Mouse (Mus musculus): ENCODE results near the gene Ptpn6. TPM values are rescaled to one million over a fixed set of nuclear protein-coding genes. Genes with fewer than 3 reads are reported as not detected.

Ptpn6 gene
- polyA plus RNA-seq, 1 experiment = 31.7 TPM

DNA sequence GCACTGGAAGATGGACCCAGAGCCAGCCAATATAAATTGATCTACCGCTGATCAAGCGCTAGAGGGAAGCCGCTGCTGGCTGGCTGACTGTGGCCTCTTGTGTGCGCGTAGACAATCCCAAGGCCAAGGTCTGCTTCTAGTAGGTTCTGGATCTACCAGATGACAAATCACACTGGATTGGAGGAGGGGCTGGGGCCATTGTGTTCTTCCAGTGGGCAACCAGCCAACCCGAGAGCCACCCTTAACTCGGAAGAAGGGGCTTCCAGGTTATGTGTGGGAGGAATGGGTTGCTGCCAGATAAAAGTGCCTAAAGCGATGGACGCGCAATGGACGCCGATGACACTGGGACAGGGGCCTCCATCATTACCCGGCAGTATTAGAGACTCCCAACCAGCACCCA is 20.5 kb downstream of the Ptpn6 start:
- H3K27me3 ChIP-seq (replicated peaks; ENCODE audit: control insufficient read depth, insufficient read depth, low read length) = no peaks in the 10 kb centered on the region
- peaks cover 9% of the 10 kb centered on the region; the same call in 1 of the 2 replicates for H3K4me1 ChIP-seq (ENCODE audit: control insufficient read depth, insufficient read depth, low read length)
- no peak for TF ChIP-seq CTCF (conservative IDR thresholded peaks at IDR 0.05; ENCODE audit: insufficient read depth, insufficient read length, low read depth, low read length)
- peak overlapping the region; percentile 56 for H3K4me3 ChIP-seq (ENCODE audit: insufficient read depth, low read depth, low read length)
- H3K36me3 ChIP-seq (ENCODE audit: control insufficient read depth, insufficient read depth, low read length) = peaks cover 1% of the 10 kb centered on the region; the same call in 1 of the 2 replicates
- H3K27ac ChIP-seq (ENCODE audit: insufficient read depth, low read depth, low read length) = peak overlapping the region; percentile 58; the same call in 1 of the 2 replicates
- 74% methylated on average over 13 of the region's 13 CpGs for WGBS
- DNase-seq = no peak

DNA sequence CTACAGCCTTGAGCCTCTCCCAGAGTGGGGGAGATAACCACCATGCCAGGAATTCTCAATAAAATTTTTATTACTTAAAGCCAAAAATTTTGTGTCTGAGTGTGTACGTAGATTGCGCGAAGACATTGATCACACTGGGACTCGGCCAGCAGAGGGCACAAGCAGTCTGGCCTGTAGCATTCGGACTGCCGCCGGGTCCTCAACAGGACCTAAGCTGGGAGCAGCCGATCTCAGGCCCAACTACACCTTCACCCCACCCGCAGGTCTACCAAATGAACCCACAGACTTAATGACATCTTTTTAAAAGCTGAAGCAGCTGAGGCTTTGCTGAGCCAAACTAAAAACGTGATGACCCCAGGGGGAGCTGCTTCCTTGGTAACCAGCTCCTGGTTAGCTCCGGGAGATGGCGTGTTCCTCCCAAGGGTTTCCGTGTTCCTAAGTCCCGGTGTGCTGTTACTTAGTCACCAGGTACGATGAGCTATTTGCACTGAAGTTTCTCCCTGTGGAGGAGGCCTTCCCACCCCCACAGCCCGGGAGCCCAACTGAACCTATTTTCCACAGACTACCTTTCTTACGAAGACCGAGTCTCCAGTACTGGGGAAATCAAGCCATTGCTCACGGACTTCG is 21.5 kb downstream of the Ptpn6 start:
- peak; percentile 63 for DNase-seq
- Histone ChIP-seq H3K27ac (ENCODE audit: insufficient read depth, low read depth, low read length) (no peak overlapping the region), H3K4me1 (ENCODE audit: control insufficient read depth, insufficient read depth, low read length) (peaks cover 9% of the 10 kb centered on the region; the same call in 1 of the 2 replicates), H3K27me3 (replicated peaks; ENCODE audit: control insufficient read depth, insufficient read depth, low read length) (no peaks in the 10 kb centered on the region), H3K36me3 (ENCODE audit: control insufficient read depth, insufficient read depth, low read length) (peaks cover 1% of the 10 kb centered on the region; the same call in 1 of the 2 replicates), H3K4me3 (ENCODE audit: insufficient read depth, low read depth, low read length) (no peak overlapping the region)
- TF ChIP-seq CTCF (conservative IDR thresholded peaks at IDR 0.05; ENCODE audit: insufficient read depth, insufficient read length, low read depth, low read length) (peak; percentile 77), POLR2A (IDR thresholded peaks at IDR 0.05; ENCODE audit: low read depth, low read length) (no peak)
- 55% methylated on average over 20 of the region's 20 CpGs for WGBS

GRCm38 (mm10) chr6:124712918-124713317 is 25.6 kb downstream of the Ptpn6 start:
- no peak for TF ChIP-seq POLR2A (IDR thresholded peaks at IDR 0.05; ENCODE audit: low read depth, low read length)
- TF ChIP-seq CTCF (conservative IDR thresholded peaks at IDR 0.05; ENCODE audit: insufficient read depth, insufficient read length, low read depth, low read length) = no peak
- Histone ChIP-seq H3K4me1 (ENCODE audit: control insufficient read depth, insufficient read depth, low read length) (peaks cover 17% of the 10 kb centered on the region; the same call in 1 of the 2 replicates), H3K27me3 (replicated peaks; ENCODE audit: control insufficient read depth, insufficient read depth, low read length) (no peaks in the 10 kb centered on the region), H3K4me3 (ENCODE audit: insufficient read depth, low read depth, low read length) (peak overlapping the region; percentile 82), H3K27ac (ENCODE audit: insufficient read depth, low read depth, low read length) (peak overlapping the region; percentile 86), H3K36me3 (ENCODE audit: control insufficient read depth, insufficient read depth, low read length) (peaks cover 1% of the 10 kb centered on the region; the same call in 1 of the 2 replicates)
- DNase-seq = no peak
- 3% methylated on average over 11 of the region's 11 CpGs for WGBS

DNA sequence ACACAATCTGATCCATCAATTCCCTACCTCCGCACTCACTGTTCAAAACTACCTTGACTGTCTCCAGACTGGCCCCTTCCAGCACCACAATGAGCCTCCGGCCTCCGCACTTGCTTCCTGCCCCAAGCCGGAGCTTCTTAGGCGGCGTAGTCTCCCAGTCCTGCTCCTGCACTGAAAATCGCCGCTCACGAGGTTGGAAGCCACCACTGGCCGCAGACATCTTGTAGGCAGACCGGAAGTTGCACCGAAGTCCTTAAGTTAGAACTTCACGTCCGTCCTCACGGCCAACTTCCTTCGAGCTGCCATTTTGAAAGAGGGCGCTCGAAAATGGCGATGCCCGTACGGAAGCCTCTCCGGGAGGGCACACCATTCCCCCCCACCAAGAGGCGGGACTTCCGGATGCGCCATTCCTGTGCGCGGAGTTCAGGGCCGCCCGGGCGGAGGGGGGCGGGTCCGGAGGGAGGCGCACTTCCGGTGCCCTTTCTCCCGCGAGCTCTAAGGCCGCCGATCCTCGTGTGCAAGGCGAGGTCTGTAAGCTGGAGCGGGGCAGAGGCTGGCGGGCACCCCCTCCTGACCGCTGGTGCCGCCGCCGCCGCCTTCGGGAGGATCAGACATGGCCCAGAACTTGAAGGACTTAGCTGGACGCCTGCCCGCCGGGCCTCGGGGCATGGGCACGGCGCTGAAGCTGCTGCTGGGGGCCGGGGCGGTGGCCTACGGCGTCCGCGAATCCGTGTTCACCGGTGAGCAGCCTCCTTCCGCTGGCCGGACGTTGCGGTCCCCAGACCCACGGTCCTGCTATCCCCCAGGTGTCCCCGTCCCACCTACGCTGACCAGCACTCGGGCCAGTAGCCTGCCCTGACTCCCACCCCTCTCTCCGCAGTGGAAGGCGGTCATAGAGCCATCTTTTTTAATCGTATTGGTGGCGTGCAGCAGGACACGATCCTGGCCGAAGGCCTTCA is 26.4 kb downstream of the Ptpn6 start, which contains the start of the genes Emg1 and Phb2:
Emg1 (minus strand) TSS at position 355 of the 959 bp plus-strand sequence.
Phb2 (plus strand) TSS at position 513 of the 959 bp plus-strand sequence.
- TF ChIP-seq POLR2A (IDR thresholded peaks at IDR 0.05; ENCODE audit: low read depth, low read length) (peak; percentile 18), CTCF (conservative IDR thresholded peaks at IDR 0.05; ENCODE audit: insufficient read depth, insufficient read length, low read depth, low read length) (no peak)
- peak within 1 kb of the TSS; percentile 86 for H3K27ac ChIP-seq (ENCODE audit: insufficient read depth, low read depth, low read length)
- peak within 1 kb of the TSS; percentile 82 for H3K4me3 ChIP-seq (ENCODE audit: insufficient read depth, low read depth, low read length)
- H3K36me3 ChIP-seq (ENCODE audit: control insufficient read depth, insufficient read depth, low read length) = peaks cover 1% of the 10 kb centered on the region; the same call in 1 of the 2 replicates
- DNase-seq = peak; percentile 99
- H3K27me3 ChIP-seq (replicated peaks; ENCODE audit: control insufficient read depth, insufficient read depth, low read length) = no peaks in the 10 kb centered on the region
- under 1% methylated on average over 76 of the region's 76 CpGs for WGBS
- H3K4me1 ChIP-seq (ENCODE audit: control insufficient read depth, insufficient read depth, low read length) = peaks cover 17% of the 10 kb centered on the region; the same call in 1 of the 2 replicates

- H3K27me3 ChIP-seq (replicated peaks; ENCODE audit: control insufficient read depth, insufficient read depth, low read length) = no peaks in the 10 kb centered on the region
- TF ChIP-seq POLR2A (IDR thresholded peaks at IDR 0.05; ENCODE audit: low read depth, low read length) (no peak), CTCF (conservative IDR thresholded peaks at IDR 0.05; ENCODE audit: insufficient read depth, insufficient read length, low read depth, low read length) (no peak)
- H3K27ac ChIP-seq (ENCODE audit: insufficient read depth, low read depth, low read length) = no peak overlapping the region
- H3K4me1 ChIP-seq (ENCODE audit: control insufficient read depth, insufficient read depth, low read length) = peaks cover 12% of the 10 kb centered on the region; the same call in 1 of the 2 replicates
- H3K36me3 ChIP-seq (ENCODE audit: control insufficient read depth, insufficient read depth, low read length) = peaks cover 5% of the 10 kb centered on the region
- no peak overlapping the region for H3K4me3 ChIP-seq (ENCODE audit: insufficient read depth, low read depth, low read length)
- DNase-seq = no peak
- 75% methylated on average over 10 of the region's 10 CpGs for WGBS
Observed at GRCm38 (mm10) chr6:124708289-124708889, 30.1 kb downstream of the Ptpn6 start.

DNA sequence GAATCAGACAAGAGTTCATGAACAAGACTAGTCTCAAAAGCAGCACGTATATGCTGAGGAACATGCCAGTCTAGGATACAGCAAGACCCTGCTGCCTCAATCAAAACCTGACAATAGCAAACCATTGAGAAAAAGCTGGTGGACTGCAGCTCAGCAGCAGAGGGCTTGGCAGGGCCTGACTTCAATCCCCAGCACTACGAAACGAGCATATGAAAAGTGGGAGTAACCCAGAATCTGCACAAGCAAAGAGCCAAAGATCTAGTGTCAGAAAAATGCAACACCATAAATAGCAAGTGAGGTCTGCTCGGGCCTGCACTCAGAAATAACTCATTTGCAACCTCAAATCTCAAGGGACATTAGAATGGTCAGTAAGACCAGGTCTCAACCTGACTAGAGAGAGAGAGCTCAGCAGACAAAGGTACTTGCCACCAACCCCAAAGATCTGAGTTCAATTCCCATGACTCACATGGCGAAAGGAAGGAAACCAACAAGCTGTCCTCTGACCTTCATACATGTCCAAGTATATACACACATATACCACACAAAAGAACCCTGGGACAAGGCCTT is 32.4 kb downstream of the Ptpn6 start:
- whole genome bisulfite sequencing = 58% methylated on average over 5 of the region's 5 CpGs
- Histone ChIP-seq H3K27me3 (replicated peaks; ENCODE audit: control insufficient read depth, insufficient read depth, low read length) (no peaks in the 10 kb centered on the region), H3K36me3 (ENCODE audit: control insufficient read depth, insufficient read depth, low read length) (peaks cover 5% of the 10 kb centered on the region), H3K27ac (ENCODE audit: insufficient read depth, low read depth, low read length) (no peak overlapping the region), H3K4me3 (ENCODE audit: insufficient read depth, low read depth, low read length) (no peak overlapping the region), H3K4me1 (ENCODE audit: control insufficient read depth, insufficient read depth, low read length) (peaks cover 8% of the 10 kb centered on the region; the same call in 1 of the 2 replicates)
- DNase-seq = no peak
- TF ChIP-seq CTCF (conservative IDR thresholded peaks at IDR 0.05; ENCODE audit: insufficient read depth, insufficient read length, low read depth, low read length) (no peak), POLR2A (IDR thresholded peaks at IDR 0.05; ENCODE audit: low read depth, low read length) (no peak)

Measured in kidney, adult 2 months (tissue).